ENCODE assay signal across 8 mouse cellular contexts in genomic region chr19:41086700-41087099, GRCm38 (mm10). TPM values are rescaled to one million over a fixed set of nuclear protein-coding genes. Genes with fewer than 3 reads are reported as not detected.
A peak's percentile ranks its signal among the peaks of the same experiment; 100 is the strongest.
DNase-seq lines count a peak whose midpoint lies in the region; ATAC-seq lines count a peak whose summit lies in the region.

No protein-coding gene starts in this region.

- peaks cover 4% of the 10 kb centered on the region for H3K4me1 ChIP-seq in midbrain, embryonic 16.5 days (ENCODE audit: control insufficient read depth, insufficient read depth, low read length)

- peaks cover 8% of the 10 kb centered on the region for H3K27me3 ChIP-seq in midbrain, embryonic 16.5 days (ENCODE audit: control insufficient read depth, insufficient read depth, low read depth, low read length)

- no peak overlapping the region for H3K9ac ChIP-seq in midbrain, embryonic 16.5 days (ENCODE audit: low read depth, low read length)

- DNase-seq in 416B (ENCODE audit: low read depth): peak; percentile 79
- peak; percentile 59 to 65 for DNase-seq in adrenal gland, adult 18-20 months (ENCODE audit: low spot score in 2 of 2)
- DNase-seq in embryo, embryonic 10.5 days (ENCODE audit: low spot score): peak; percentile 88
- DNase-seq in gastrocnemius, postnatal 4 days (ENCODE audit: low spot score in 2 of 2): peak; percentile 48 to 63
- DNase-seq in kidney, adult 18-20 months: peak; percentile 65
- DNase-seq in left cerebral cortex, postnatal 36 days (ENCODE audit: low spot score in 2 of 2): peak; percentile 63 to 85
- DNase-seq in spleen, postnatal 36 days (ENCODE audit: low spot score in 2 of 2): peak; percentile 55 to 67

- H3K27ac ChIP-seq in midbrain, embryonic 16.5 days (ENCODE audit: low read length): no peak overlapping the region

- H3K36me3 ChIP-seq in midbrain, embryonic 16.5 days (ENCODE audit: control insufficient read depth, insufficient read depth, low read length): no peaks in the 10 kb centered on the region

- no peaks in the 10 kb centered on the region for H3K9me3 ChIP-seq in midbrain, embryonic 16.5 days (replicated peaks; ENCODE audit: control insufficient read depth, low read length, poor library complexity, severe bottlenecking)

- WGBS in midbrain, embryonic 16.5 days: 3% methylated on average over 2 of the region's 2 CpGs

- H3K4me2 ChIP-seq in midbrain, embryonic 16.5 days (ENCODE audit: low read length): no peak overlapping the region

- ATAC-seq in midbrain, embryonic 16.5 days: peak; percentile 75

- intact Hi-C loops in left cerebral cortex, postnatal 36 days (cut with DNase I): loop anchor here (5.0 kb wide), 2 partner anchors 156 to 676 kb away; no protein-coding TSS in a partner anchor

- no peak overlapping the region for H3K4me3 ChIP-seq in midbrain, embryonic 16.5 days (ENCODE audit: low read depth, low read length)

RNA-seq across cellular contexts. Expression of gene Opalin, which starts 9.8 kb away (rescaled TPM):
- total RNA-seq in adrenal gland, adult 18-20 months (2021): not detected
- total RNA-seq in gastrocnemius, postnatal 4 days (2021): not detected
- total RNA-seq in left cerebral cortex, postnatal 36 days (2021): 10 to 100 TPM in 1 of 2 experiments, 1 to 10 TPM in 1; 7.7 to 18.0 TPM
- polyA plus RNA-seq in midbrain, embryonic 16.5 days (2015; fragmentation: Nextera tagmentation; extraction: Ambion mirVana): not detected in 2 replicates

RNA-seq across cellular contexts. Expression of gene Dntt, which starts 57.6 kb away (rescaled TPM):
- total RNA-seq in adrenal gland, adult 18-20 months (2021): not detected
- total RNA-seq in gastrocnemius, postnatal 4 days (2021): under 1 TPM in 1 of 2 experiments, not detected in 1; 0.37 TPM
- total RNA-seq in left cerebral cortex, postnatal 36 days (2021): not detected
- polyA plus RNA-seq in midbrain, embryonic 16.5 days (2015; fragmentation: Nextera tagmentation; extraction: Ambion mirVana): 0.21 and 0.27 TPM in 2 replicates

Comparison
In these comparisons a context has a peak if more than half of its experiments do, and no peak if none do; other contexts are left out.
1. RNA of gene Opalin, which starts 9.8 kb away (total RNA-seq): 7.7 to 18.0 TPM in left cerebral cortex, postnatal 36 days; not detected in adrenal gland, adult 18-20 months and not detected in gastrocnemius, postnatal 4 days; every median in the first group is over 4 times any median in the second.
2. Peak in every context shown above with its lines, with median percentiles within 50 percentile points of each other: DNase-seq.